Mouse (Mus musculus) lung, adult 2 months (tissue): ENCODE measurements at regions not wholly inside any gene's neighbourhood (a gene's known extent, or its start where the extent isn't known, plus 50 kb on each side); places are given as distances from the start of the nearest gene placed in this dataset.

Experiments used
- CTCF ChIP-seq: fragments of 200-500 bp; IDR thresholded peaks from 2 replicates; pipeline ENCODE4 v1.5.1; 2011; ENCODE audit warnings: mild to moderate bottlenecking, low read length, control low read depth; ENCODE audit not compliant: insufficient read depth
- POLR2A ChIP-seq: fragments of 200-500 bp; IDR thresholded peaks from 2 replicates; pipeline ENCODE4 v1.6.1; 2011; ENCODE audit warnings: low read depth, mild to moderate bottlenecking, control low read depth, low read length, borderline replicate concordance; ENCODE audit errors: extremely low read depth

- TF ChIP-seq POLR2A (no peak), CTCF (no peak)
Measured at GRCm38 (mm10) chr1:61288946-61289345, 311.2 kb downstream of the Icos start.
